Mouse (Mus musculus) hindbrain, embryonic 11.5 days (tissue): ENCODE measurements around the gene Vmn1r233. TPM values are rescaled to one million over a fixed set of nuclear protein-coding genes. Genes with fewer than 3 reads are reported as not detected.

Source experiments
- ATAC-seq: fragments of 200-750 bp; cut with Nextera tagmentation; 2 replicates; pipeline ENCODE4 v1.8.0; 2017; ENCODE audit warnings: mild to moderate bottlenecking, moderate TSS enrichment, moderate library complexity; ENCODE audit not compliant: low FRiP score
- DNase-seq: peaks from one replicate; pipeline ENCODE4 v3.0.0-alpha.2; 2015; ENCODE audit warnings: low spot score
- H3K27ac ChIP-seq: fragments of 300-500 bp; sonication (generic); 2 replicates; pipeline ENCODE4 v1.5.1; 2014; ENCODE audit warnings: mild to moderate bottlenecking, low read depth, low read length
- H3K27me3 ChIP-seq: fragments of 300-500 bp; sonication (generic); 2 replicates; pipeline ENCODE4 v1.6.1; 2014; ENCODE audit warnings: mild to moderate bottlenecking, low read length, moderate library complexity, mixed read lengths; ENCODE audit not compliant: control insufficient read depth, insufficient read depth
- H3K36me3 ChIP-seq: fragments of 300-500 bp; sonication (generic); 2 replicates; pipeline ENCODE4 v1.6.1; 2014; ENCODE audit warnings: mild to moderate bottlenecking, low read length, moderate library complexity, mixed read lengths; ENCODE audit not compliant: control insufficient read depth, insufficient read depth
- H3K4me1 ChIP-seq: fragments of 300-500 bp; sonication (generic); replicated peaks from 2 replicates; pipeline ENCODE4 v1.6.1; 2014; ENCODE audit warnings: low read length, mixed read lengths; ENCODE audit not compliant: control insufficient read depth, insufficient read depth
- H3K4me2 ChIP-seq: fragments of 300-500 bp; sonication (generic); replicated peaks from 2 replicates; pipeline ENCODE4 v1.6.1; 2014; ENCODE audit warnings: mild to moderate bottlenecking, low read depth, low read length
- H3K4me3 ChIP-seq: fragments of 300-500 bp; sonication (generic); 2 replicates; pipeline ENCODE4 v1.5.1; 2014; ENCODE audit warnings: low read depth, low read length
- H3K9ac ChIP-seq: fragments of 300-500 bp; sonication (generic); 2 replicates; pipeline ENCODE4 v1.6.1; 2014; ENCODE audit warnings: low read depth, low read length
- H3K9me3 ChIP-seq: fragments of 300-500 bp; sonication (generic); 2 replicates; pipeline ENCODE4 v1.6.1; 2016; ENCODE audit warnings: low read length; ENCODE audit not compliant: control insufficient read depth
- WGBS: fragments of 180-500 bp; shearing (Covaris S2); extraction: QIAGEN DNeasy Blood & Tissue Kit; methylation state at CpG from one replicate; pipeline ENCODE4 v1.1.7; 2014; 5-methylcytosine and 5-hydroxymethylcytosine counted together
- polyA plus RNA-seq: library from polyadenylated mRNA; unstranded; fragments of >200 nt; fragmentation: Nextera tagmentation; extraction: Ambion mirVana; gene quantifications from 2 replicates; pipeline ENCODE4 v1.2.1, GENCODE M21; 2014

The Vmn1r233 gene
- polyA plus RNA-seq, 1 experiment from 2014 or later, result not detected

- no peaks in the 10 kb centered on the region for H3K9me3 ChIP-seq
Observed at GRCm38 (mm10) chr17:20946636-20947035, 49.6 kb downstream of the Vmn1r233 start.

GRCm38 (mm10) chr17:20946026-20946565 is 50.2 kb downstream of the Vmn1r233 start:
- 1% methylated on average over 13 of the region's 13 CpGs for WGBS
- Histone ChIP-seq H3K4me3 (peak overlapping the region; percentile 78), H3K9me3 (no peaks in the 10 kb centered on the region)

More at GRCm38 (mm10) chr17:20946636-20947035, 49.6 kb downstream of the Vmn1r233 start:
- H3K27me3 ChIP-seq, result no peaks in the 10 kb centered on the region
- peak overlapping the region; percentile 77 for H3K4me2 ChIP-seq
- peak overlapping the region; percentile 78 for H3K4me3 ChIP-seq
- no peak for ATAC-seq
- no peaks in the 10 kb centered on the region for H3K36me3 ChIP-seq
- no peak overlapping the region for H3K27ac ChIP-seq
- no peak for DNase-seq
- peak overlapping the region; percentile 78; the same call in 1 of the 2 replicates for H3K9ac ChIP-seq
- no peaks in the 10 kb centered on the region for H3K4me1 ChIP-seq

GRCm38 (mm10) chr17:20944985-20945891 is 51.0 kb downstream of the Vmn1r233 start, which contains the start of gene Ppp2r1a:
Ppp2r1a (plus strand) TSS chr17:20945311.
- Histone ChIP-seq H3K4me3 (peak within 1 kb of the TSS; percentile 78), H3K36me3 (no peaks in the 10 kb centered on the region), H3K27me3 (no peaks in the 10 kb centered on the region), H3K4me1 (no peaks in the 10 kb centered on the region), H3K27ac (peak within 1 kb of the TSS; percentile 91), H3K4me2 (peak within 1 kb of the TSS; percentile 77), H3K9ac (peak within 1 kb of the TSS; percentile 78), H3K9me3 (no peaks in the 10 kb centered on the region)
- under 1% methylated on average over 68 of the region's 69 CpGs for WGBS
- ATAC-seq (peak; percentile 99), DNase-seq (peak; percentile 98)

More at GRCm38 (mm10) chr17:20946026-20946565, 50.2 kb downstream of the Vmn1r233 start:
- no peak for ATAC-seq
- Histone ChIP-seq H3K4me1 (no peaks in the 10 kb centered on the region), H3K9ac (peak overlapping the region; percentile 78), H3K4me2 (peak overlapping the region; percentile 77), H3K27me3 (no peaks in the 10 kb centered on the region), H3K36me3 (no peaks in the 10 kb centered on the region), H3K27ac (peak overlapping the region; percentile 91)
- DNase-seq, result peak; percentile 35

- no peaks in the 10 kb centered on the region for H3K36me3 ChIP-seq
- H3K4me2 ChIP-seq, result peak overlapping the region; percentile 39
- H3K27ac ChIP-seq, result peak overlapping the region; percentile 76
- no peaks in the 10 kb centered on the region for H3K9me3 ChIP-seq
- WGBS, result 59% methylated on average over 3 of the region's 3 CpGs
- DNase-seq (no peak), ATAC-seq (no peak)
- peak overlapping the region; percentile 78 for H3K4me3 ChIP-seq
- no peaks in the 10 kb centered on the region for H3K4me1 ChIP-seq
- no peaks in the 10 kb centered on the region for H3K27me3 ChIP-seq
- H3K9ac ChIP-seq, result peak overlapping the region; percentile 59
Observed at GRCm38 (mm10) chr17:20944226-20944625, 52.0 kb downstream of the Vmn1r233 start.

Other genes with a start within 250 kb of the Vmn1r233 start
- not detected in 2 replicates for gene Vmn1r228, start 210.3 kb downstream of the Vmn1r233 start, polyA plus RNA-seq
- gene Vmn1r229, start 184.9 kb downstream of the Vmn1r233 start, polyA plus RNA-seq, result not detected in 2 replicates
- not detected in 2 replicates for gene Vmn1r230, start 156.0 kb downstream of the Vmn1r233 start, polyA plus RNA-seq
- gene Vmn1r231, start 91.4 kb downstream of the Vmn1r233 start, polyA plus RNA-seq, result not detected in 2 replicates
- gene Vmn1r232, start 76.8 kb downstream of the Vmn1r233 start, polyA plus RNA-seq, result not detected in 2 replicates
- 549 and 551 TPM in 2 replicates for gene Ppp2r1a, start 51.2 kb downstream of the Vmn1r233 start, polyA plus RNA-seq
- 17.6 and 19.1 TPM in 2 replicates for gene Zfp160, start 12.4 kb upstream of the Vmn1r233 start, polyA plus RNA-seq
- not detected in 2 replicates for gene Vmn1r234, start 229.6 kb upstream of the Vmn1r233 start, polyA plus RNA-seq